Mouse (Mus musculus): ENCODE data around the gene Dock9. TPM values are rescaled to one million over a fixed set of nuclear protein-coding genes. Genes with fewer than 3 reads are reported as not detected.

Gene Dock9
- polyA plus RNA-seq, 1 experiment: 0.04 TPM

- Histone ChIP-seq H3K27me3 (ENCODE audit: control insufficient read depth) (no peaks in the 10 kb centered on the region), H3K36me3 (ENCODE audit: control insufficient read depth) (no peaks in the 10 kb centered on the region), H3K4me1 (ENCODE audit: control insufficient read depth) (no peaks in the 10 kb centered on the region), H3K9me3 (ENCODE audit: control insufficient read depth, low read length) (no peaks in the 10 kb centered on the region), H3K4me3 (replicated peaks) (no peak overlapping the region)
- TF ChIP-seq TAL1 (IDR thresholded peaks at IDR 0.05; ENCODE audit: low read length) (no peak), GATA1 (IDR thresholded peaks at IDR 0.05; ENCODE audit: low read length) (no peak)
These were observed 182.2 kb downstream of the Dock9 start for GRCm38 (mm10) chr14:121615431-121615830.

- Histone ChIP-seq H3K27me3 (ENCODE audit: control insufficient read depth) (no peaks in the 10 kb centered on the region), H3K4me1 (ENCODE audit: control insufficient read depth) (no peaks in the 10 kb centered on the region), H3K4me3 (replicated peaks) (no peak overlapping the region), H3K36me3 (ENCODE audit: control insufficient read depth) (no peaks in the 10 kb centered on the region), H3K9me3 (ENCODE audit: control insufficient read depth, low read length) (no peaks in the 10 kb centered on the region)
- no peak for TF ChIP-seq GATA1 (IDR thresholded peaks at IDR 0.05; ENCODE audit: low read length)
These were observed 183.0 kb downstream of the Dock9 start for GRCm38 (mm10) chr14:121614461-121615170.

GRCm38 (mm10) chr14:121613490-121613889, 184.1 kb downstream of the Dock9 start:
- no peaks in the 10 kb centered on the region for H3K4me1 ChIP-seq (ENCODE audit: control insufficient read depth)
- no peak overlapping the region for H3K4me3 ChIP-seq (replicated peaks)
- H3K9me3 ChIP-seq (ENCODE audit: control insufficient read depth, low read length): no peaks in the 10 kb centered on the region
- H3K36me3 ChIP-seq (ENCODE audit: control insufficient read depth): no peaks in the 10 kb centered on the region
- TF ChIP-seq GATA1 (IDR thresholded peaks at IDR 0.05; ENCODE audit: low read length) (no peak), TAL1 (IDR thresholded peaks at IDR 0.05; ENCODE audit: low read length) (no peak)
- no peaks in the 10 kb centered on the region for H3K27me3 ChIP-seq (ENCODE audit: control insufficient read depth)

- Histone ChIP-seq H3K36me3 (ENCODE audit: control insufficient read depth) (no peaks in the 10 kb centered on the region), H3K27me3 (ENCODE audit: control insufficient read depth) (no peaks in the 10 kb centered on the region), H3K9me3 (ENCODE audit: control insufficient read depth, low read length) (no peaks in the 10 kb centered on the region), H3K4me1 (ENCODE audit: control insufficient read depth) (no peaks in the 10 kb centered on the region), H3K4me3 (replicated peaks) (no peak overlapping the region)
- TF ChIP-seq TAL1 (IDR thresholded peaks at IDR 0.05; ENCODE audit: low read length): no peak
- no peak for TF ChIP-seq GATA1 (IDR thresholded peaks at IDR 0.05; ENCODE audit: low read length)
These were observed 184.7 kb downstream of the Dock9 start for GRCm38 (mm10) chr14:121612926-121613325.

- TF ChIP-seq TAL1 (IDR thresholded peaks at IDR 0.05; ENCODE audit: low read length) (no peak), GATA1 (IDR thresholded peaks at IDR 0.05; ENCODE audit: low read length) (no peak)
- Histone ChIP-seq H3K36me3 (ENCODE audit: control insufficient read depth) (no peaks in the 10 kb centered on the region), H3K4me1 (ENCODE audit: control insufficient read depth) (no peaks in the 10 kb centered on the region), H3K27me3 (ENCODE audit: control insufficient read depth) (no peaks in the 10 kb centered on the region), H3K9me3 (ENCODE audit: control insufficient read depth, low read length) (no peaks in the 10 kb centered on the region), H3K4me3 (replicated peaks) (no peak overlapping the region)
These were observed 186.1 kb downstream of the Dock9 start for GRCm38 (mm10) chr14:121611533-121611932.

GRCm38 (mm10) chr14:121611098-121611497, 186.5 kb downstream of the Dock9 start:
- TF ChIP-seq GATA1 (IDR thresholded peaks at IDR 0.05; ENCODE audit: low read length) (no peak), TAL1 (IDR thresholded peaks at IDR 0.05; ENCODE audit: low read length) (no peak)
- H3K27me3 ChIP-seq (ENCODE audit: control insufficient read depth): no peaks in the 10 kb centered on the region
- H3K4me3 ChIP-seq (replicated peaks): no peak overlapping the region
- no peaks in the 10 kb centered on the region for H3K4me1 ChIP-seq (ENCODE audit: control insufficient read depth)
- H3K9me3 ChIP-seq (ENCODE audit: control insufficient read depth, low read length): no peaks in the 10 kb centered on the region
- H3K36me3 ChIP-seq (ENCODE audit: control insufficient read depth): no peaks in the 10 kb centered on the region

- TF ChIP-seq TAL1 (IDR thresholded peaks at IDR 0.05; ENCODE audit: low read length) (no peak), GATA1 (IDR thresholded peaks at IDR 0.05; ENCODE audit: low read length) (no peak)
- no peaks in the 10 kb centered on the region for H3K4me1 ChIP-seq (ENCODE audit: control insufficient read depth)
- H3K27me3 ChIP-seq (ENCODE audit: control insufficient read depth): no peaks in the 10 kb centered on the region
- no peak overlapping the region for H3K4me3 ChIP-seq (replicated peaks)
- H3K36me3 ChIP-seq (ENCODE audit: control insufficient read depth): no peaks in the 10 kb centered on the region
- H3K9me3 ChIP-seq (ENCODE audit: control insufficient read depth, low read length): no peaks in the 10 kb centered on the region
These were observed 189.1 kb downstream of the Dock9 start for GRCm38 (mm10) chr14:121608522-121608921.

GRCm38 (mm10) chr14:121606433-121606832, 191.2 kb downstream of the Dock9 start:
- Histone ChIP-seq H3K4me3 (replicated peaks) (no peak overlapping the region), H3K36me3 (ENCODE audit: control insufficient read depth) (no peaks in the 10 kb centered on the region; the same call in 1 of the 2 replicates), H3K9me3 (ENCODE audit: control insufficient read depth, low read length) (no peaks in the 10 kb centered on the region), H3K27me3 (ENCODE audit: control insufficient read depth) (no peaks in the 10 kb centered on the region), H3K4me1 (ENCODE audit: control insufficient read depth) (no peaks in the 10 kb centered on the region)
- TF ChIP-seq TAL1 (IDR thresholded peaks at IDR 0.05; ENCODE audit: low read length) (no peak), GATA1 (IDR thresholded peaks at IDR 0.05; ENCODE audit: low read length) (no peak)

GRCm38 (mm10) chr14:121605260-121605659, 192.4 kb downstream of the Dock9 start:
- TF ChIP-seq GATA1 (IDR thresholded peaks at IDR 0.05; ENCODE audit: low read length) (no peak), TAL1 (IDR thresholded peaks at IDR 0.05; ENCODE audit: low read length) (no peak)
- no peaks in the 10 kb centered on the region for H3K4me1 ChIP-seq (ENCODE audit: control insufficient read depth)
- no peak overlapping the region for H3K4me3 ChIP-seq (replicated peaks)
- no peaks in the 10 kb centered on the region for H3K27me3 ChIP-seq (ENCODE audit: control insufficient read depth)
- H3K36me3 ChIP-seq (ENCODE audit: control insufficient read depth): no peaks in the 10 kb centered on the region; the same call in 1 of the 2 replicates
- H3K9me3 ChIP-seq (ENCODE audit: control insufficient read depth, low read length): no peaks in the 10 kb centered on the region

GRCm38 (mm10) chr14:121604565-121604964, 193.1 kb downstream of the Dock9 start:
- Histone ChIP-seq H3K4me1 (ENCODE audit: control insufficient read depth) (no peaks in the 10 kb centered on the region), H3K27me3 (ENCODE audit: control insufficient read depth) (no peaks in the 10 kb centered on the region), H3K36me3 (ENCODE audit: control insufficient read depth) (no peaks in the 10 kb centered on the region; the same call in 1 of the 2 replicates), H3K4me3 (replicated peaks) (no peak overlapping the region), H3K9me3 (ENCODE audit: control insufficient read depth, low read length) (no peaks in the 10 kb centered on the region)
- TF ChIP-seq GATA1 (IDR thresholded peaks at IDR 0.05; ENCODE audit: low read length) (no peak), TAL1 (IDR thresholded peaks at IDR 0.05; ENCODE audit: low read length) (no peak)

Measured in erythroblast, embryonic 14.5 days (primary cell).